Mouse (Mus musculus): ENCODE data around the gene Sel1l. TPM values are rescaled to one million over a fixed set of nuclear protein-coding genes. Genes with fewer than 3 reads are reported as not detected.

The Sel1l gene
- total RNA-seq, 2 experiments from 2014 or later: 62.3 to 69.2 TPM

GRCm38 (mm10) chr12:91787959-91788437 lies 61.0 kb downstream of the Sel1l start, which contains the start of gene Ston2:
Gene Ston2 (minus strand): TSS chr12:91788387.
- DNase-seq (ENCODE audit: low spot score): no peak
- intact Hi-C loops (cut with DNase I): loop anchor here (5.0 kb wide), 1 partner anchor 56 kb away; no protein-coding TSS in a partner anchor

- DNase-seq (ENCODE audit: low spot score): peak; percentile 86
- intact Hi-C loops (cut with DNase I): loop anchor here (5.0 kb wide), 1 partner anchor 54 kb away; no protein-coding TSS in a partner anchor
Measured at GRCm38 (mm10) chr12:91786355-91786754, 62.6 kb downstream of the Sel1l start.

DNA sequence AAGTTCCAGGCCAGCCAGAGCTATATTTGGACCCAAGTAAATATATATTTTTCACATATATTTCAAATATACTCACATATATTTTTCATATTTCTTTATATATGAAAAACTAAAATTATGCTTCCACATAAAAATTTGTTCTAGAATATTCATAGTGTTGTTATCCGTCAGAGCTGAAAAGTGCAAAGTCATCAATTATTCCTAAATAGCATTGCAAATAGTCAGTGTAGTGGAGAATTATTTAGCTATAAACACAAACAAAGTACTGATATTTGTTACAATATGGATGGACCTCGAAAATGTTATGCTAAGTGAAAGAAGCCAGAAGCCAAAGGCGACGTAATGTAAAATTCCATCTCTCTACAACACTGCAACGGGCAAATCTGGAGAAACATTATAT lies 67.5 kb downstream of the Sel1l start:
- intact Hi-C loops (cut with DNase I): no loop called here
- DNase-seq (ENCODE audit: low spot score): no peak

DNA sequence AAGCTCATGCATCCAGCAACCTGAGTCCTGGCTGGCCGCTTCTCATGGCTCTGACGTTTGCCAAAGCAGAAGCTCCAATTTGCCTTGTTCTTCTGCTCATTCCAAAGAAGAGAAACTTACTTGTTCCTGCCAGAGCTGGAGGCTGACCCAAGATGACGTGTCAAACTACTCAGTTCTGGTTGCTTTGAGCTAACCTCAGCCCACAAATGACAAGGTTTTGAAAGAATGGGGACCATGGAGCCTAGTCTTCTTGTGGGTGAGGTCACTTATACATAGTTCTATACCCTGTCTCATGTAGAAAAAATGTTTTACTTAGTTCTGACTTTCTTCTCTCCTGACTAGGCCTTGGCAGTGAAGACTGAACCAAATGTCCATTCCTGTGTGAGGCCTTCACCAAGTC lies 68.4 kb downstream of the Sel1l start:
- no peak for DNase-seq (ENCODE audit: low spot score)
- intact Hi-C loops (cut with DNase I): no loop called here

DNA sequence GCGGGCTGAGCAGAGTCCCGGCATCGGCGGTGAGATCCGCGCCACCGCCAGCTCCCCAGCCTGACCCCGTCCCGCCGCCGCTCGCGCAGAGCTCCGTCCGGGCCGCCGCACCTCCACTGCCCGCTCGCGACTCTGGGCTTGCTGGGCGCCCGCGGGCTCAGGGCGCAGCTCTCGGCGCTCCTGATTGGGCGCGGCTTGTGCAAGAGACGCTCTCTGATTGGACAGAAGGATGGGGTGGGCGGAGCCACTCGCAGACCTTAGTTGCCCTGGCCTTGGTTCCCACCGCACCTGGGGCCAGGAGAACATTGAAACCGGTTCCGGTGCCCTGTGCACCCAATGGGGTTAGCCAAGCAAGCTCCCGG lies 70.0 kb downstream of the Sel1l start:
- intact Hi-C loops (cut with DNase I): no loop called here
- DNase-seq (ENCODE audit: low spot score): peak; percentile 69

- intact Hi-C loops (cut with DNase I): no loop called here
- peak; percentile 18 for DNase-seq (ENCODE audit: low spot score)
Measured at GRCm38 (mm10) chr12:91778211-91779003, 70.5 kb downstream of the Sel1l start.

- DNase-seq (ENCODE audit: low spot score): no peak
- intact Hi-C loops (cut with DNase I): no loop called here
Measured at GRCm38 (mm10) chr12:91776342-91776741, 72.6 kb downstream of the Sel1l start.

- peak; percentile 57 for DNase-seq (ENCODE audit: low spot score)
- intact Hi-C loops (cut with DNase I): no loop called here
Measured at GRCm38 (mm10) chr12:91774811-91775284, 74.1 kb downstream of the Sel1l start.

DNA sequence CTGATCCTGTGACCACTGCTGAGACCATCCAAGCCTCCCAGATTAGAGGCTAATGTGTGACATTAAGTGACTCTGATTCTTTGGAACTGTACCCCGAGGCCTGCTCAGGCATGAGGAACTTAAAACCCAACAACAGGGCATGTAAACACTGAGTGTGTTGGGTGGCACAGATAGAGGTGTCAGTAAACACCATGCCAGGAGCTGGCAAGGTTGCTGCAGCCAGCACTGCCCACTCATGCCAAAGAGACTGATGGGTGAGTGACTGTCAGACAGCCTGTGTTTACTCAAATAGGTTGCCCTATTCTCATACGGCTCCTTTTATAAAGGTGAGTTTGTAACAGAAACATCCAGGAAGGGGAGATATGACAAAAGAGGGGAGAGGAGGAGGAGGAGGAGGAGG lies 80.1 kb downstream of the Sel1l start:
- intact Hi-C loops (cut with DNase I): no loop called here
- DNase-seq (ENCODE audit: low spot score): no peak

- DNase-seq (ENCODE audit: low spot score): no peak
- intact Hi-C loops (cut with DNase I): no loop called here
Measured at GRCm38 (mm10) chr12:91768176-91768575, 80.8 kb downstream of the Sel1l start.

DNA sequence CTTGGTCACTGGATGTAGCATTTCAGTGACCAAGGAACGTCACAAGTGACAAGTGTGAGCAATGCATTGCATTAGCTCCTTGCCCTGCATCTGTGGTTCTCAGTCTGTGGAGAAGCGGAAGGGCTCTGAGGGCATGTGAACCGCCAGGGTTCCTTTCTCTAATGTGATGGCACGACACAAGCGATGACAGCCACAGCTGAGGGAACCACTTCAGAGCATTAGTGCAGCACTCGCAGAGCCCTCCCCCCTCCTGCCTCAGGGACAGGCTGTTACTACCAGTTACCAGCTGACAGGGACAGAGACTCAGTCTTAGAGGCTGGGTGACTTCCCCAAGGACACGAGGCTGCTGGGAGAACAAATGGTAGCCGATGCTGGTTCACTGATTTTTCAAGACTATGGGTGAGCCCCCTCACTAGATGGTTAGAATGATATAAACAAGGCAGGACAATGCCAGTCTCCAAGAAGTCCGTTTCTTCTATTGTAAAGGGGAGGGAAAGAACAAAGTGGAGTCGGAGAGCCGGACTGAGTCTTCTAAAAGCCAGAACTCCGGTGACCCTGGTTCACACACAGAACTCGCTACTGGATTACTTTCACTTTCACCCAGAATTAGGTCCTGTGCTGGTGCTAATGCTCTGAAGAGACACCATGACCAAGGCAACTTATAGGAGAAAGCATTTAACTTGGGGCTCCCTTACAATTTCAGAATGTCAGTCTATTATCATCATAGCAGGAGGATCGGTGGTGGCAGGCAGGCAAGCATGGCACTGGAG lies 82.4 kb downstream of the Sel1l start:
- DNase-seq (ENCODE audit: low spot score): peak; percentile 53
- intact Hi-C loops (cut with DNase I): no loop called here

- DNase-seq (ENCODE audit: low spot score): no peak
- intact Hi-C loops (cut with DNase I): no loop called here
Measured at GRCm38 (mm10) chr12:91765504-91765903, 83.5 kb downstream of the Sel1l start.

- DNase-seq (ENCODE audit: low spot score): no peak
- intact Hi-C loops (cut with DNase I): no loop called here
Measured at GRCm38 (mm10) chr12:91765054-91765453, 83.9 kb downstream of the Sel1l start.

- no peak for DNase-seq (ENCODE audit: low spot score)
- intact Hi-C loops (cut with DNase I): no loop called here
Measured at GRCm38 (mm10) chr12:91764471-91764870, 84.5 kb downstream of the Sel1l start.

DNA sequence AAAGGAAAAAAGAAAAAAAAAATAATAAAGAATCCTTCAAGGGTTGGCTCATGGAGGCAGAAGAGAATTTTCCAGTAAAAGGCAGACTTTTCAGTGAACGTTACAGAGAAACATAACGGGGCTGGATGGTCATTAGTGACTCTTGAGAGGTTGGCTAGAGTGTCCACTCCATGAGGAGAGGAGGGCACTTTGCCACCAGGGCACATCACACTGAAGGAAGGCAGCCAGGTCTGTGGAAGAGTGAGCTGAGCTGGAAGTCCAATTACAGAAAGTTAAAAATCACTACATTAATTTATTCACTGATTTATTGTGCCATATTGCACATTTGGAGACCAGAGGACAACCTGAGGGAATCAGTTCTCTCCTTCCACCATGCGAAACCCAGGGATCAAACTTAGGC lies 89.1 kb downstream of the Sel1l start:
- intact Hi-C loops (cut with DNase I): no loop called here
- no peak for DNase-seq (ENCODE audit: low spot score)

GRCm38 (mm10) chr12:91757854-91758562 lies 90.9 kb downstream of the Sel1l start:
- intact Hi-C loops (cut with DNase I): no loop called here
- no peak for DNase-seq (ENCODE audit: low spot score)

- no peak for DNase-seq (ENCODE audit: low spot score)
- intact Hi-C loops (cut with DNase I): no loop called here
Measured at GRCm38 (mm10) chr12:91756562-91757166, 92.3 kb downstream of the Sel1l start.

All from heart, postnatal 25 days (tissue).